Mouse (Mus musculus): ENCODE data around the gene 1110008P14Rik. TPM values are rescaled to one million over a fixed set of nuclear protein-coding genes. Genes with fewer than 3 reads are reported as not detected.
"Not testable (repeated sequence)": the region's sequence is repeated elsewhere in the genome, so short reads cannot be mapped to it uniquely, and the experiment has no call there.

1110008P14Rik gene
- total and polyA plus RNA-seq, 3 experiments, result 152 to 1,061 (median 167) TPM

- no peak for DNase-seq
These were observed 18.2 kb downstream of the 1110008P14Rik start for GRCm38 (mm10) chr2:32363376-32364106.

GRCm38 (mm10) chr2:32362817-32363340, 18.9 kb downstream of the 1110008P14Rik start:
- peak; percentile 96 for DNase-seq

DNA sequence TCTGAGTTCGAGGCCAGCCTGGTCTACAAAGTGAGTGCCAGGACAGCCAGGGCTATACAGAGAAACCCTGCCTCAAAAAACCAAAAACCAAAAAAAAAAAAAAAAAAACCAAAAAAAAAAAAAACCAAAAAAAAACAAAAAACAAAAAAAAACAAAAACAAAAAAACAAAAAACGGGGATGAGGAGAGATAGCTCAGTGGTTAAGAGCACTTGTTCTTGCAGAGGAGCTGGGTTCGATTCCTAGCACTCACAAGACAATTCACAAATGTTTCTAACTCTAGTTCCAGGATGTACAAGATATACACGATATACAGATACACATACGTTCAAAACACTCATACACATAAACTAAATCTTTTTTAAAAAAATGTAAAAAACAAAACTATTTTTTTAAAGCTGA, 19.5 kb downstream of the 1110008P14Rik start:
- not testable (repeated sequence) for DNase-seq

GRCm38 (mm10) chr2:32361437-32361836, 20.3 kb downstream of the 1110008P14Rik start:
- DNase-seq, result peak; percentile 83

- peak; percentile 87 for DNase-seq
These were observed 21.0 kb downstream of the 1110008P14Rik start for GRCm38 (mm10) chr2:32360741-32361140.

- DNase-seq, result no peak
These were observed 23.4 kb downstream of the 1110008P14Rik start for GRCm38 (mm10) chr2:32358381-32358780.

- no peak for DNase-seq
These were observed 24.0 kb downstream of the 1110008P14Rik start for GRCm38 (mm10) chr2:32357710-32358109.

DNA sequence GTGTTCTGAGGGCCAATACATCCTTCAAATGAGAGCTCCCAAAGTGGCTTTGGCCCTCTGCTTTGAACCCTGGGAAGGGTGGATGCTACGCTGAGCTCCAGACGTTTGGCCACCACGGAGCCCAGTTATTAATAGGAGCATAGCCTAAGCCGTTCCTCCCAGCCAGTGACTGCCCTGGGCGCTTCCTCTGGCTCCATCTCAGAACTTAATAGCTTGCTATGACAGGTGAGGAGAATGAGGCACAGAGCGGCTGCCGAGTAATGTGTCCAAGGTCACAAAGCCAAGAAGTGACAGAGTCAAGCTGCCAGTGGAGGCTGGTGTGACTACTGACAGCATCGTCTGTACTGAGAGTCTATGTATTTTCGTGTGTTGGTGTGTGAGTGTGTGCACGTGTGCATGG, 25.5 kb downstream of the 1110008P14Rik start:
- DNase-seq, result no peak

DNA sequence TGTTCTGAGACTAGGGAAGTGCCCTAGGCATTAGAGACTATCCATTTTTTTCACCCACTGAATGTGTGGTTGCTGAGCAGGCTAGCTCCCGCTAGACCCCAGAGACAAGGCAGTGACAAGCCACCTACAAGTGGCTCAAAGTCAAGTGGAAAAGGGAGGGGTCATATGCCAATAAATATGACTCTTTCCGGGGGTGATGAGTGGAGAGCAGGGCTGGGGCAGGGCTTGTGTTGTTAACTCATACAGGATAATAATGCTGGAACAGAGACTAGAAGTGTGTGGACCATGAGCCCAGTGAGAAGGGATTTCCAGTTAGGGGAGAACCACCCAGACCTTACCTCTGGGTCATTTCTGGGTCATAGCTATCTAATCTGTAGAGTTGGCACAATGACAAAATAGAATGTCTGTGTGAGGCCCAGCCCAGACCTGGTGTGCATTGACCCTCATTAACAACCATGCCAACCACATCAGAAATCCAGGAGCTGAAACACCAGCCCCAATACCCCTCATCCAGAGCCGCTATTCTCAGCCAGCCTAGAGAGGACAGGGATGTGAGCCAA, 27.3 kb downstream of the 1110008P14Rik start:
- no peak for DNase-seq

DNA sequence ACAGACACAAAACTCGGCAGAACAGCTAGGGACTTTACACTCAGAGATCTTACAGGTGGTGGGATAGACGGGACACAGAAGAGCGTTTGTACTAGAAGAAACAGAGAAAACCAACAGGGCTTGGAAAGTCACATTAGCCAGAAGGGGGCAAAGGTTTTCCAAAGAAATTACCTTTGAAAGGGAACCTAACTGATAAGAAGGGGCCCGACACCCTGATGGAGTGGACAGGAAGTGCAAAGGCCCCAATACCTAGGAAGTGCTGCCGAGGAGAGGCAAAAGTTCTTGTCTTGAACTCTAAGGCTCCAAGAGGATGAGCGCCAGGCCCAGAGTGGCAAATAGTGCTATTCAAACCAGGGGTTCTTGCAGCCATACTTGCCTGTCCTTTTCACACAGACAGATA, 27.9 kb downstream of the 1110008P14Rik start:
- DNase-seq, result no peak

GRCm38 (mm10) chr2:32353007-32353542, 28.7 kb downstream of the 1110008P14Rik start, which contains the start of gene Dnm1:
Dnm1 (minus strand) TSS chr2:32353338.
- peak; percentile 92 for DNase-seq

GRCm38 (mm10) chr2:32352151-32353006, 29.4 kb downstream of the 1110008P14Rik start, which contains the start of gene Ciz1:
Ciz1 (plus strand) TSS chr2:32352327.
- DNase-seq, result peak; percentile 58

DNA sequence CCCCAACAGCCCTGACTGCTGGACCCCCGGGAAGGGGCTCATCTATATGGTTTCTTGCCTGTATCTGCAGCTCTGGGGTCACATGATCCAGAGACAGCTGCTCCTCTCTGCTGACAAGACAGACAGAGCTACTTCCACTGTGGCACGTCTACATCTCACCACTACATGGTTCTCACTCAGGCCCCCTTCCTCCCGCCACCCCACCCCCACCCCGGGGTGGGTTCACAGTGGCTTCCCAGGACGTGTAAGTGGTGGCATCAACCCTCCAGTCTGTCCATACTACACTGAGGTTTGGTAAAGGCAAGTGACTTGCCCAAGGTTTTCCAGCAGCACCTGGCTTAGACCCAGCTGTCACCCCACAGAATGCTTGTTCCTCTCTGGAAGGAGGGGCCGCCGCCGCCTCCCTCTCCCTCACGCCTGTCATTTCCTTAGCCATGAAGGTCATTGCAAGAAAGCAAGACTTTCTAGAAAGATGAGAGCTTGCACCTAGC, 30.2 kb downstream of the 1110008P14Rik start:
- DNase-seq, result no peak

DNA sequence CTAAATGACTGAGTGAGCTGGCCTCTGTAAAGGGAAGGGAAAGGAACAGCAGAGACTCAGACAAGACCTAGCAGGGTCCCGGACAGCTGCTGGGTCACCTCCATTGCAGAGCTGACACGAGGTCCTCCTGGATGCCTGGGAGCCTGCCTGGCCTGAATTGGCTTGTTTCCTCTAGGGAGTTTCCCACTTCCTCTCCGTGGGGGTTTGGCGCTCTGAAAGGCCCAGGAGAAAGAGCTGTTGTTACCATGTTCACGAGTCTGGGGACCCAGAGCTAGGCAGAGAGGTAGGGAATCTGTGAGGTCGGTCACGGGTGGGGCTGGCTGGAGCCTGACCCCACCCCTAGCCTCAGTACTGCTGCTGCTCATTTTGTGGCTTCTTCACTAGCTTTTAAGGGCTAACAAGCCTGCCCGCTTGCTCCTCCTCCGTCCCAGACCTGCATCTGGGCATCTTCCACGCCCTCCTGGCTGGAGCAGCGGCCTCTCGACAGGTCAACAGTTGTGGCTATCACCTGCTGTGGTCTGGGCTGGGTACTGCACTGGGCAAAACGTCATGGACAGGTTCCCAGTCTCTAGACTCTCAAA, 31.2 kb downstream of the 1110008P14Rik start:
- no peak for DNase-seq

GRCm38 (mm10) chr2:32349625-32350255, 32.0 kb downstream of the 1110008P14Rik start:
- no peak for DNase-seq

DNA sequence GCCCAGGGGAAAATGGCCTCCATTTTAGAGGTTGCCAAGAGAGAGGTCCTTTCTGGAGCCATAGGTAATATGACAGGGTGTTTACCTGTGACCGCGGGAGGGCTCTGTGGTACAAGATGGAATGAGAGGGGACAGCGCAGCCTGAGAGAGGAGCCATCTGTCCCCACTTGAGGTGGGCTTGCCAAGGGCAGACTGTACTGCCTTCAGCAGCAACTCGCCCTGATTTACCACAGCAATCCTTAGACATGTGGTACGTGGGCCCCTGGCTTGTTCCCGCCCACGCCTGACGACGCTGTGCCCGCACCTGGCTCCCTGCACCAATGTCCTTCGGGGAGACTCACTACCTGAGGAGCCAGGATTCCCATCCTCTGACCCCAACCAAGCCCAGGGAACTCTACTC, 33.4 kb downstream of the 1110008P14Rik start:
- no peak for DNase-seq

DNA sequence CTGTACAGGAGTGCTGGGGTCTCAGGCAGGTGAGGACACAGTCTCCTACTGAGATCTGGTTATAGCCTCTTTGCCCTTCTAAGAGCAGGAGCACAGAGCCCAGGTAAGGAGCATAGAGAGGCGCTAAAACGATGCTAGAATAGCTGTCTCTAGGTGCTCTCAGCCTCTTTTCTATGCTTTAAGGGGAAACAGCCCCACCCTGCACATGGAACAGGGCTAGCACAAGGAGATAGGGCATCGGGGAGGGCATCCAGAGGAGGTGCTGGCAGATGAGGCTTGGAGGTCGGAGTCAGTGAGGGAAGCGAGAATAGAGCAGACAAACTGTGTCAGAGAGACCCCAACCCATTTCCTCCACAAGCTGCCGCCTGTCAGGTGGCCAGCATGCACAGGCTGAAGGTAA, 34.7 kb downstream of the 1110008P14Rik start:
- DNase-seq, result no peak

DNA sequence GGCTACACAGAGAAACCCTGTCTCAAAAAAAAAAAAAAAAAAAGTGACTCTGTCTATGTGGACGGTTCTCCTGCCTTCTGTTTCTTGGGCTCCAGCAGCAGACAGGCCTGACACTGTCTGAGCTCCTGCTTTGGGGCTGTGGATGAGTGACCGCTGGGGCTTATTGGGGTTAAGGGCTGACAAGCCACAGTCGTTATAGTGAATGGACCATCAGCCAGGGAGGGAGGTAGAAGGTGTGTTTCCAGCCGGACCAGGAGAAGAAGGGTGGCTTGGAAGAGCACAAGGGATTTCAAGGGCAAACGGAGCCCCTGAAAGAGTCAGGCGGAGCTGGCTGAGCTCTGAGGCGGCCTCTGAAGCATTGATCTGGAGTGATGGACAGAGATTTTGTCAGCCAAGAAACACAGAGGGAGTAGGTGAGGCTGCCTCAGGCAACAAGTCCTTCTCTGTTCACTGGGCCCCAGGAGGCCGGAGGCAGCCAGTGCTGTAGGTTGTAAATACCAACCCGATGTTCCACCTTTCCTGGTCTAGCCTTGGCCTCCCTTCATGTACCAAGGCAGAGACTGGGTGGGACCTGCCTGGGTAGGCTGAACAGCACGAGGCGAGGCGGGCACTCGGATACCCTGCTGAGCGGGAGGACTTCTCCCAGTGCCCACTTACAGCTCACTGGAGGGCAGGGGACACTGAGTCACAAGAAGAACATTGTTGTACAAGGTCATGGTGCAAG, 37.0 kb downstream of the 1110008P14Rik start:
- no peak for DNase-seq

- no peak for DNase-seq
These were observed 37.7 kb downstream of the 1110008P14Rik start for GRCm38 (mm10) chr2:32344056-32344455.

DNA sequence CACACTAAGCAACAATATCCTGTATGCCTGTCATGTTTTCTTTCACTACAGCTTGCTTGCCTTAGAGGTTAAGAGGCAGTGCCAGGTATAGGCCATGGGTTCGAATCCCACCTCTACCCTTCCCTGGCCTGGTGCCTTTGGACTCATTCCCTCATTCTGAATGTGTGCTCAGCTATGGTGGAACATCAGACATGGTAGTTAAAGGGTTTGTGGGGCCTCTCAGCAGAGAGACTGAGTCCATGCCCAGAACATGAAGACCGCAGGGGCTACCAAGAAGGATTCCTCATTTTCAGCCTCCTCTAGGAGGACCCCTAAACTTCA, 38.4 kb downstream of the 1110008P14Rik start:
- DNase-seq, result no peak
